Mouse (Mus musculus): ENCODE measurements at regions not wholly inside any gene's neighbourhood (a gene's known extent, or its start where the extent isn't known, plus 50 kb on each side); places are given as distances from the start of the nearest gene placed in this dataset.

GRCm38 (mm10) chr8:102462601-102463000 is 322.8 kb downstream of the Cdh11 start:
- no peak for TF ChIP-seq POLR2A (IDR thresholded peaks at IDR 0.05; ENCODE audit: insufficient read depth, low read depth, low read length)
- no peak for TF ChIP-seq CTCF (IDR thresholded peaks at IDR 0.05)

Measured in heart, adult 2 months (tissue).